Mouse (Mus musculus) kidney, adult 2 months (tissue): ENCODE measurements around the gene Vat1l.

Experiments used
- CTCF ChIP-seq: fragments of 200-500 bp; conservative IDR thresholded peaks from 2 replicates; pipeline ENCODE4 v1.5.1; 2011; ENCODE audit warnings: low read depth, mild to moderate bottlenecking, control low read depth, low read length, moderate library complexity, mixed read lengths; ENCODE audit not compliant: insufficient read depth, insufficient read length
- POLR2A ChIP-seq: fragments of 200-500 bp; IDR thresholded peaks from one replicate; pipeline ENCODE4 v1.6.1; 2011; ENCODE audit warnings: low read depth, low read length, control low read depth

GRCm38 (mm10) chr8:114314669-114315325 lies 109.4 kb downstream of the Vat1l start:
- TF ChIP-seq POLR2A (no peak), CTCF (no peak)
